Comparison of ENCODE assay signal across 30 mouse cellular contexts in genomic region chr2:59731831-59732230, GRCm38 (mm10).
"Had no signal": no experiment of that assay in that cellular context is flagged by ENCODE, and none has a peak within 500 bp of the region (broad histone marks: within the 10 kb centered on the region; RNA-seq: fewer than 3 reads in every experiment).

No protein-coding gene starts in this region.

- H3K4me1 ChIP-seq: liver, embryonic 12.5 days; liver, embryonic 13.5 days; liver, embryonic 15.5 days; midbrain, embryonic 10.5 days; midbrain, embryonic 15.5 days had no signal

- H3K36me3 ChIP-seq: limb, embryonic 15.5 days; liver, embryonic 13.5 days; liver, embryonic 15.5 days; midbrain, embryonic 10.5 days; midbrain, embryonic 12.5 days; midbrain, embryonic 13.5 days; midbrain, embryonic 15.5 days; neural tube, embryonic 12.5 days had no signal

- H3K27me3 ChIP-seq: limb, embryonic 12.5 days; limb, embryonic 13.5 days; limb, embryonic 15.5 days; liver, embryonic 12.5 days; liver, embryonic 13.5 days; liver, embryonic 15.5 days; lung, embryonic 15.5 days; midbrain, embryonic 12.5 days; midbrain, embryonic 13.5 days; midbrain, embryonic 15.5 days; neural tube, embryonic 12.5 days had no signal

- H3K4me2 ChIP-seq: limb, embryonic 12.5 days; limb, embryonic 13.5 days; limb, embryonic 15.5 days; liver, embryonic 11.5 days; liver, embryonic 12.5 days; liver, embryonic 13.5 days; liver, embryonic 15.5 days; lung, embryonic 14.5 days; lung, embryonic 15.5 days; midbrain, embryonic 11.5 days; midbrain, embryonic 12.5 days; midbrain, embryonic 13.5 days; midbrain, embryonic 15.5 days; neural tube, embryonic 12.5 days had no signal

- DNase-seq: left cerebral cortex, postnatal 4 days; liver; liver, embryonic 13.5 days; liver, postnatal 0 days; lung, adult 18-20 months; lung, adult 2 months; lung, embryonic 14.5 days; lung, postnatal 10 days; lung, postnatal 36 days; lung, postnatal 4 days; midbrain, embryonic 14.5 days had no signal

- ATAC-seq: liver, embryonic 12.5 days; liver, postnatal 0 days; midbrain, embryonic 13.5 days; midbrain, embryonic 15.5 days; midbrain, embryonic 16.5 days had no signal

- H3K9me3 ChIP-seq: limb, embryonic 10.5 days; limb, embryonic 12.5 days; limb, embryonic 13.5 days; limb, embryonic 15.5 days; liver, embryonic 12.5 days; liver, embryonic 13.5 days; liver, embryonic 15.5 days; lung, embryonic 15.5 days; midbrain, embryonic 10.5 days; midbrain, embryonic 12.5 days; midbrain, embryonic 13.5 days; midbrain, embryonic 15.5 days; neural tube, embryonic 12.5 days had no signal

- H3K27ac ChIP-seq: limb, embryonic 10.5 days; limb, embryonic 12.5 days; limb, embryonic 13.5 days; limb, embryonic 15.5 days; liver, embryonic 12.5 days; liver, embryonic 13.5 days; liver, embryonic 14.5 days; liver, embryonic 15.5 days; lung, embryonic 15.5 days; macrophage; midbrain, embryonic 10.5 days; midbrain, embryonic 12.5 days; midbrain, embryonic 13.5 days; midbrain, embryonic 15.5 days; neural tube, embryonic 12.5 days had no signal

- H3K9ac ChIP-seq: limb, embryonic 12.5 days; limb, embryonic 13.5 days; limb, embryonic 15.5 days; liver, embryonic 12.5 days; liver, embryonic 13.5 days; liver, embryonic 14.5 days; liver, embryonic 15.5 days; liver, postnatal 0 days; lung, embryonic 14.5 days; lung, embryonic 15.5 days; midbrain, embryonic 12.5 days; midbrain, embryonic 13.5 days; midbrain, embryonic 15.5 days; neural tube, embryonic 12.5 days had no signal

- H3K4me3 ChIP-seq: limb, embryonic 10.5 days; limb, embryonic 12.5 days; limb, embryonic 13.5 days; limb, embryonic 15.5 days; liver, embryonic 12.5 days; liver, embryonic 13.5 days; liver, embryonic 15.5 days; lung, embryonic 15.5 days; megakaryocyte, embryonic 14.5 days; midbrain, embryonic 10.5 days; midbrain, embryonic 12.5 days; midbrain, embryonic 13.5 days; midbrain, embryonic 15.5 days; myocyte; neural tube, embryonic 12.5 days had no signal
